ENCODE assay signal across 26 mouse cellular contexts in genomic region chr12:71419161-71419560, GRCm38 (mm10).
"Had no signal": no experiment of that assay in that cellular context is flagged by ENCODE, and none has a peak within 500 bp of the region (broad histone marks: within the 10 kb centered on the region; RNA-seq: fewer than 3 reads in every experiment).

No protein-coding gene starts in this region.

- H3K36me3 ChIP-seq: heart, embryonic 10.5 days; heart, embryonic 12.5 days; hindbrain, embryonic 10.5 days; hindbrain, embryonic 12.5 days; intestine, embryonic 15.5 days; limb, embryonic 12.5 days; liver, embryonic 13.5 days; liver, embryonic 15.5 days had no signal

- H3K9ac ChIP-seq: heart, embryonic 12.5 days; hindbrain, embryonic 12.5 days; hindbrain, embryonic 14.5 days; intestine, embryonic 15.5 days; limb, embryonic 12.5 days; liver, embryonic 13.5 days; liver, embryonic 15.5 days; liver, postnatal 0 days had no signal

- ATAC-seq: hindbrain, embryonic 16.5 days; inflammation-experienced regulatory T-cells, adult 6 months; intestine, embryonic 15.5 days; intestine, postnatal 0 days; liver, postnatal 0 days had no signal

- H3K4me3 ChIP-seq: gastrocnemius, adult 2 months; heart, embryonic 10.5 days; heart, embryonic 12.5 days; hindbrain, embryonic 10.5 days; hindbrain, embryonic 12.5 days; intestine, embryonic 15.5 days; layer of hippocampus, adult 2 months; left cerebral cortex, adult 2 months; limb, embryonic 12.5 days; liver, embryonic 13.5 days; liver, embryonic 15.5 days had no signal

- H3K4me1 ChIP-seq: heart, embryonic 10.5 days; heart, embryonic 12.5 days; hindbrain, embryonic 12.5 days; intestine, embryonic 15.5 days; liver, embryonic 13.5 days; liver, embryonic 15.5 days had no signal

- DNase-seq: gastrocnemius, adult 2 months; gastrocnemius, postnatal 10 days; gastrocnemius, postnatal 25 days; heart, adult 18-20 months; heart, postnatal 10 days; heart, postnatal 4 days; kidney, adult 18-20 months; kidney, adult 8-10 months; kidney, postnatal 4 days; liver; liver, embryonic 13.5 days; liver, postnatal 0 days had no signal

- H3K9me3 ChIP-seq: heart, embryonic 10.5 days; heart, embryonic 12.5 days; hindbrain, embryonic 10.5 days; hindbrain, embryonic 12.5 days; intestine, embryonic 15.5 days; limb, embryonic 12.5 days; liver, embryonic 13.5 days; liver, embryonic 15.5 days had no signal

- H3K4me2 ChIP-seq: heart, embryonic 12.5 days; hindbrain, embryonic 12.5 days; hindbrain, embryonic 14.5 days; intestine, embryonic 15.5 days; limb, embryonic 12.5 days; liver, embryonic 11.5 days; liver, embryonic 13.5 days; liver, embryonic 15.5 days had no signal

- H3K27me3 ChIP-seq: heart, embryonic 12.5 days; hindbrain, embryonic 12.5 days; intestine, embryonic 15.5 days; limb, embryonic 12.5 days; liver, embryonic 13.5 days; liver, embryonic 15.5 days had no signal

- H3K27ac ChIP-seq: gastrocnemius, adult 2 months; heart, embryonic 10.5 days; hindbrain, embryonic 10.5 days; hindbrain, embryonic 12.5 days; hindbrain, embryonic 14.5 days; intestine, embryonic 15.5 days; layer of hippocampus, adult 2 months; left cerebral cortex, adult 2 months; limb, embryonic 12.5 days; liver, embryonic 13.5 days; liver, embryonic 15.5 days had no signal
